Comparison of ENCODE assay signal across 9 mouse cellular contexts in the genomic region with DNA sequence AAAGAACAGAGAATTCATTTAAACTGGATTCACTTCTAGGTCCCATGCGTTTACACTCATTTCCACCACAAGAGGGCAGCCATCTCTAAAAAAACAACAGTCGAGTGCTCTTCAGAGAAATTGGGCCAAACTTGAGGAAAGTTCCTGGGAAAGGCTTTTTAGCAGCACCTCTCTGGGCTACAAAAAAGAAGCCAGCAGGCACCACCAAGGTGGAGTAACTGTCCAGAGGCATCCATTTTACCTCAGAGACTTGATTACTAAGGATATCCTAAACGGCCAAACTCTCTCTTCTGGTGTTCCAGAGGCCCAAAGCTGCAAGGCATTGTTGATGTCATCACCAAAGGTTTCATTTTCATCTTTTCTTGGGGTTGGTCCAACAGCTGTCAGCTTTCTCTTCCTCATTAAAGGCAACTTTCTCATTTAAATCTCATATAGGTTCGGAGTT. TPM values are rescaled to one million over a fixed set of nuclear protein-coding genes. Genes with fewer than 3 reads are reported as not detected.
DNase-seq lines count a peak whose midpoint lies in the region; ATAC-seq and TF ChIP-seq lines count a peak whose summit lies in the region.
"Had no signal": no experiment of that assay in that cellular context is flagged by ENCODE, and none has a peak within 500 bp of the region (broad histone marks: within the 10 kb centered on the region; RNA-seq: fewer than 3 reads in every experiment).

No protein-coding gene starts in this region.

- TF ChIP-seq POLR2A in brain, embryonic 14.5 days (IDR thresholded peaks at IDR 0.05; ENCODE audit: borderline replicate concordance, extremely low read depth, insufficient read depth, insufficient read length, poor library complexity, severe bottlenecking) = no peak

- H3K4me2 ChIP-seq in limb, embryonic 11.5 days (ENCODE audit: low read depth, severe bottlenecking) = no peak overlapping the region
- H3K4me2 ChIP-seq: liver, embryonic 13.5 days had no signal

- no peak overlapping the region for H3K9ac ChIP-seq in limb, embryonic 11.5 days (ENCODE audit: low read length)
- H3K9ac ChIP-seq: liver, embryonic 13.5 days had no signal

- no peaks in the 10 kb centered on the region for H3K9me3 ChIP-seq in limb, embryonic 11.5 days (ENCODE audit: control insufficient read depth, low read length)
- H3K9me3 ChIP-seq: liver, embryonic 13.5 days had no signal

- peaks cover 4% of the 10 kb centered on the region; the same call in 1 of the 2 replicates for H3K4me1 ChIP-seq in limb, embryonic 11.5 days (ENCODE audit: control insufficient read depth, insufficient read depth, low read length)

- no peaks in the 10 kb centered on the region for H3K36me3 ChIP-seq in limb, embryonic 11.5 days (ENCODE audit: control insufficient read depth, insufficient read depth, low read length)
- H3K36me3 ChIP-seq: liver, embryonic 13.5 days had no signal

- peak; percentile 56 for DNase-seq in urinary bladder, postnatal 14 days (ENCODE audit: low spot score)
- DNase-seq in urinary bladder, postnatal 10 days (ENCODE audit: low spot score) = no peak
- DNase-seq in brain, embryonic 14.5 days (ENCODE audit: low read depth) = peak; percentile 90
- peak; percentile 24 to 58 for DNase-seq in frontal cortex, postnatal 10 days (ENCODE audit: low spot score in 2 of 2)
- DNase-seq in kidney, adult 8-10 months = peak; percentile 36 to 67
- peak; percentile 81 for DNase-seq in limb, embryonic 11.5 days (ENCODE audit: low spot score)
- DNase-seq in ovary, adult 18-20 months (ENCODE audit: low spot score) = peak; percentile 24
- DNase-seq: liver, embryonic 13.5 days had no signal

- no peak overlapping the region for H3K4me3 ChIP-seq in limb, embryonic 11.5 days (ENCODE audit: low read depth, low read length)
- H3K4me3 ChIP-seq: liver, embryonic 13.5 days had no signal

- no peak for ATAC-seq in limb, embryonic 11.5 days (ENCODE audit: insufficient number of reproducible peaks, low FRiP score, low TSS enrichment, low read depth)
- no peak for ATAC-seq in inflammation-experienced regulatory T-cells, adult 6 months

- 11% methylated on average over 4 of the region's 4 CpGs for WGBS in limb, embryonic 11.5 days

- H3K27me3 ChIP-seq in limb, embryonic 11.5 days (ENCODE audit: control insufficient read depth, insufficient read depth, low read length) = peaks cover 19% of the 10 kb centered on the region; the same call in 1 of the 2 replicates

- peak; percentile 67; the same call in 1 of the 2 replicates for TF ChIP-seq CTCF in brain, embryonic 14.5 days (IDR thresholded peaks at IDR 0.05; ENCODE audit: borderline replicate concordance, extremely low read depth, insufficient read depth, insufficient read length)

- H3K27ac ChIP-seq in limb, embryonic 11.5 days (replicated peaks; ENCODE audit: low read depth, low read length) = no peak overlapping the region
- H3K27ac ChIP-seq: liver, embryonic 13.5 days had no signal

RNA-seq across cellular contexts. Expression of gene Bmp2, which starts 1.7 kb away (rescaled TPM):
- polyA plus RNA-seq in brain, embryonic 14.5 days (2012; rRNA removed) = 1.2 and 2.1 TPM in 2 replicates
- 12.8 and 13.4 TPM in 2 replicates for polyA plus RNA-seq in limb, embryonic 11.5 days (2014; fragmentation: Nextera tagmentation; extraction: Ambion mirVana)
- polyA plus RNA-seq in inflammation-experienced regulatory T-cells, adult 6 months (2017; shearing (Covaris generic)) = not detected
